In the genomic region with DNA sequence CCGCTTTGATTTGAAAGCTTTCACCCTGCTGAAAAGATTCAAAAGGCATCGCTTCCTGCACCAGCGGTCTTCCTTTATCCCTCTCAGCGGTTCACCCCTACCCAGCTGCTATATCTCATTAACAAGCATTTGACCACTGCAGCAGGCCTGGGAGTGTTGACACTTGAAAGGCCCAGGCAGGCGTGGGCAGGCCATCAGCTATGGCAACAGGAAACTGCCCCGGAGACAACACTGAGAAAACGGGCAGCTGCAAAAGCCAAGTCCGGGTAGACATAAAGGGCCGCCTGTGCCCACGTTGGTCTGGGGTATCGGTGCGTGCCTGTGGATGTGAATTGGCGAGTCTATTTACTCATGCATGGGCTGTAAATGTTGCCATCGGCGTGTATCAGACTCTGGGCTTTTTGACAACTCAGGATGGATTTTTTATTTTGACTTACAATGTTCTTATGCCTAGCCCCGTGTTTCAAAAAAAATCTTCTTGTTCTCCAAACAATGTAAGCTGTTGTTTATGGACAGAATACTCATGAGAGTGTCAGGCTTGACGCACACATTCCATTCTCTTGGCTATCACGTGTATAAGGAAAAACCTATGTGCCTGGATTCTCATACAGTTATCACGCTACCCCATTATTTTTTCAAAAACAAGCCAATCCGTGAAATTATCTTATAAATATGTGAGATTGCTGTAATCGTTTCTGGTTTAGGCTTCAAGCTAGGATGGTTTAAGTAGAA, we compare ENCODE assay signal across 8 mouse cellular contexts.
DNase-seq lines count a peak whose midpoint lies in the region; ATAC-seq and TF ChIP-seq lines count a peak whose summit lies in the region.

No protein-coding gene starts in this region.

- peak; percentile 76; the same call in 1 of the 2 replicates for ATAC-seq in intestine, embryonic 14.5 days (replicated peaks; ENCODE audit: low FRiP score, low TSS enrichment, low read depth)
- peak; percentile 56; the same call in 1 of the 2 replicates for ATAC-seq in limb, embryonic 12.5 days (ENCODE audit: insufficient number of reproducible peaks, insufficient read depth, low FRiP score, low TSS enrichment, low read depth)

- 39% methylated on average over 21 of the region's 21 CpGs for WGBS in cerebellum, adult 2 months
- 15% methylated on average over 21 of the region's 21 CpGs for WGBS in intestine, embryonic 14.5 days
- WGBS in limb, embryonic 12.5 days, result 14% methylated on average over 21 of the region's 21 CpGs

- H3K4me2 ChIP-seq in intestine, embryonic 14.5 days (ENCODE audit: low read length), result peak overlapping the region; percentile 63
- peak overlapping the region; percentile 58 for H3K4me2 ChIP-seq in limb, embryonic 12.5 days

- no peak overlapping the region for H3K4me3 ChIP-seq in cerebellum, adult 2 months (replicated peaks; ENCODE audit: insufficient read depth, low read depth, low read length)
- H3K4me3 ChIP-seq in intestine, embryonic 14.5 days (ENCODE audit: low read depth, low read length), result peak overlapping the region; percentile 27; the same call in 1 of the 2 replicates
- peak overlapping the region; percentile 29 for H3K4me3 ChIP-seq in limb, embryonic 12.5 days (replicated peaks)

- no peaks in the 10 kb centered on the region for H3K4me1 ChIP-seq in cerebellum, adult 2 months (ENCODE audit: control insufficient read depth, insufficient read depth, low read length)
- H3K4me1 ChIP-seq in intestine, embryonic 14.5 days (replicated peaks; ENCODE audit: control insufficient read depth, insufficient read depth, low read length), result no peaks in the 10 kb centered on the region; the same call in none of the 2 replicates
- peaks cover 26% of the 10 kb centered on the region for H3K4me1 ChIP-seq in limb, embryonic 12.5 days (replicated peaks)

- H3K9ac ChIP-seq in intestine, embryonic 14.5 days (ENCODE audit: low read length), result peak overlapping the region; percentile 35
- H3K9ac ChIP-seq in limb, embryonic 12.5 days (replicated peaks), result peak overlapping the region; percentile 50

- H3K27ac ChIP-seq in cerebellum, adult 2 months (ENCODE audit: insufficient read depth, low read length), result no peak overlapping the region
- H3K27ac ChIP-seq in intestine, embryonic 14.5 days (ENCODE audit: low read depth), result peak overlapping the region; percentile 40; the same call in 1 of the 2 replicates
- peak overlapping the region; percentile 51 for H3K27ac ChIP-seq in limb, embryonic 12.5 days

- TF ChIP-seq POLR2A in cerebellum, adult 2 months (IDR thresholded peaks at IDR 0.05; ENCODE audit: borderline replicate concordance, insufficient read depth, low read length), result no peak

- TF ChIP-seq CTCF in cerebellum, adult 2 months (IDR thresholded peaks at IDR 0.05; ENCODE audit: borderline replicate concordance, insufficient read depth, low read depth, low read length), result no peak

- H3K36me3 ChIP-seq in intestine, embryonic 14.5 days (ENCODE audit: control insufficient read depth, insufficient read depth, low read length), result no peaks in the 10 kb centered on the region
- H3K36me3 ChIP-seq in limb, embryonic 12.5 days, result no peaks in the 10 kb centered on the region
- no peaks in the 10 kb centered on the region for H3K36me3 ChIP-seq in splenic B cell, adult 2 months (ENCODE audit: control insufficient read depth, insufficient read depth, low read length, poor library complexity, severe bottlenecking)

- DNase-seq in cerebellum, adult 2 months, result peak; percentile 35 to 36
- no peak for DNase-seq in cerebellum, adult 9-10 months
- DNase-seq in cerebellum, postnatal 10 days, result peak; percentile 63 to 67
- peak; percentile 32 to 34 for DNase-seq in frontal cortex, postnatal 25 days (ENCODE audit: low spot score in 2 of 2)
- peak; percentile 76 for DNase-seq in intestine, embryonic 14.5 days (ENCODE audit: low spot score)
- peak; percentile 84 for DNase-seq in mesoderm, embryonic 11.5 days (ENCODE audit: low read depth, low spot score)
- peak; percentile 23 for DNase-seq in splenic B cell, adult 2 months (ENCODE audit: low read depth, low spot score)

- no peaks in the 10 kb centered on the region for H3K9me3 ChIP-seq in intestine, embryonic 14.5 days (ENCODE audit: control insufficient read depth, low read length)
- H3K9me3 ChIP-seq in limb, embryonic 12.5 days, result no peaks in the 10 kb centered on the region

- no peaks in the 10 kb centered on the region for H3K27me3 ChIP-seq in cerebellum, adult 2 months (ENCODE audit: control insufficient read depth, insufficient read depth, low read length)
- 0 out of 2 replicates have a peak, but pooled peaks cover 3% of the 10 kb centered on the region for H3K27me3 ChIP-seq in intestine, embryonic 14.5 days (replicated peaks; ENCODE audit: control insufficient read depth, insufficient read depth, low read length)
- H3K27me3 ChIP-seq in limb, embryonic 12.5 days, result peaks cover 5% of the 10 kb centered on the region; the same call in 1 of the 2 replicates
- no peaks in the 10 kb centered on the region for H3K27me3 ChIP-seq in splenic B cell, adult 2 months (ENCODE audit: control insufficient read depth, insufficient read depth, low read length, poor library complexity, severe bottlenecking)
